Comparison of ENCODE assay signal across 8 mouse cellular contexts in the genomic region with DNA sequence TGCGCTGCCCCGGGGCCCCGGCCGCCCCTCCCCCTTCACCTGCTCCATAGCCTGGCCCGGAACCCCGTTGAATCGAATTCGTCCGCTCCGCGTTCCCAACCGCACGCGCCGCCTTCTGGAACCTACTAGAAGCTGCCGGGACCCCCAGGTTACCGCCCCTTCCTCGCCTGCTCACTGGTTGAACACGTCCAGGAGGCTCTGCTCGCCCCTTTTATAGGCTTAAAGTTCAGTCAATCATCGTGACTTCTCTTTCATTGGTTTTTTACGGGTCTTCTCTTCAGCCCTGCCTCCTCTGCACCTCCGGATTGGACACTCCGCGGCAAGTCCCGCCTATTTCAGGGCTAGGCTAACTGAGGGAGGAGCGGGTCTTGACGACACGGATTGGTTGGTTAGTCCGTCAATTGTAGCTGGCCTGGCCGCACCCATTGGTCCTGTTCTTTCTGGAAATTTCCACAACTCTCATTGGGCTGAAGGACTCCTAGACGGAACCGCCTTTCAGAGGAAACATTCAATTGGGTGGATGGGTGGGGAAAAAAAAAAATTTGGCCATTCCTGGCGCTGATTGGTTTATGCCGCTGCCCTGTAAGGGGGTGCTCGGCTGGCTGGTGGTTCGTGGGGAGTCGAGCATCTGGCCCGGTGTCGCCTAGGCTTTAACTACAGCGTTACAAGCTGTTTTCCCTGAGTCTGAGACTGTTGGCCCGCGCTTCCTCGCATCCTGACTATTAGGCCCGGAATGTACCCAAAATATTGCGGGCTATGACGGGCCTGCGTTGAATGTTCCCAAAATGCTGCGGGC. TPM values are rescaled to one million over a fixed set of nuclear protein-coding genes. Genes with fewer than 3 reads are reported as not detected.
DNase-seq lines count a peak whose midpoint lies in the region; ATAC-seq and TF ChIP-seq lines count a peak whose summit lies in the region.

Gene Stip1 (minus strand): TSS at position 127 of the 796 bp plus-strand sequence.

- H3K4me3 ChIP-seq in C2C12 (ENCODE audit: insufficient read depth, poor library complexity, severe bottlenecking) (peak within 1 kb of the TSS; percentile 77), myocyte (peak within 1 kb of the TSS; percentile 58)
- peak within 1 kb of the TSS; percentile 73 for H3K4me3 ChIP-seq in erythroblast, embryonic 14.5 days (replicated peaks)
- peak within 1 kb of the TSS; percentile 88 for H3K4me3 ChIP-seq in heart, embryonic 11.5 days (ENCODE audit: low read depth, low read length)
- peak within 1 kb of the TSS; percentile 94 for H3K4me3 ChIP-seq in kidney, embryonic 16.5 days (ENCODE audit: low read length)
- peak within 1 kb of the TSS; percentile 84 for H3K4me3 ChIP-seq in liver, adult 2 months (ENCODE audit: insufficient read depth, low read depth, low read length)

- H3K27me3 ChIP-seq in C2C12 (ENCODE audit: control insufficient read depth, insufficient read depth, insufficient read length) (no peaks in the 10 kb centered on the region), myocyte (ENCODE audit: control insufficient read depth, insufficient read depth, insufficient read length) (no peaks in the 10 kb centered on the region)
- no peaks in the 10 kb centered on the region for H3K27me3 ChIP-seq in erythroblast, embryonic 14.5 days (ENCODE audit: control insufficient read depth)
- H3K27me3 ChIP-seq in heart, embryonic 11.5 days (ENCODE audit: control insufficient read depth, insufficient read depth, low read length), result no peaks in the 10 kb centered on the region
- H3K27me3 ChIP-seq in kidney, embryonic 16.5 days (ENCODE audit: insufficient read depth, low read length), result no peaks in the 10 kb centered on the region
- no peaks in the 10 kb centered on the region for H3K27me3 ChIP-seq in liver, adult 2 months (ENCODE audit: control insufficient read depth, insufficient read depth, low read length)
- no peaks in the 10 kb centered on the region for H3K27me3 ChIP-seq in splenic B cell, adult 2 months (ENCODE audit: control insufficient read depth, insufficient read depth, low read length, poor library complexity, severe bottlenecking)

- peaks cover 41% of the 10 kb centered on the region for H3K4me1 ChIP-seq in erythroblast, embryonic 14.5 days (ENCODE audit: control insufficient read depth)
- H3K4me1 ChIP-seq in heart, embryonic 11.5 days (ENCODE audit: control insufficient read depth, insufficient read depth, low read length), result peaks cover 26% of the 10 kb centered on the region
- peaks cover 19% of the 10 kb centered on the region; the same call in 1 of the 2 replicates for H3K4me1 ChIP-seq in kidney, embryonic 16.5 days (ENCODE audit: insufficient read depth, low read length)
- peaks cover 13% of the 10 kb centered on the region for H3K4me1 ChIP-seq in liver, adult 2 months (ENCODE audit: control insufficient read depth, insufficient read depth, low read length)

- under 1% methylated on average over 48 of the region's 49 CpGs for WGBS in heart, embryonic 11.5 days (ENCODE audit: insufficient replicate concordance)
- WGBS in kidney, embryonic 16.5 days, result under 1% methylated on average over 49 of the region's 49 CpGs
- WGBS in liver, adult 2 months, result under 1% methylated on average over 49 of the region's 49 CpGs

- H3K9me3 ChIP-seq in erythroblast, embryonic 14.5 days (ENCODE audit: control insufficient read depth, low read length), result no peaks in the 10 kb centered on the region
- H3K9me3 ChIP-seq in heart, embryonic 11.5 days (replicated peaks; ENCODE audit: control insufficient read depth, low read length), result no peaks in the 10 kb centered on the region
- no peaks in the 10 kb centered on the region for H3K9me3 ChIP-seq in kidney, embryonic 16.5 days (ENCODE audit: low read length)

- peak within 1 kb of the TSS; percentile 95 for H3ac ChIP-seq in C2C12 (ENCODE audit: control insufficient read depth, insufficient read length, low read depth)
- peak within 1 kb of the TSS; percentile 56 for H3ac ChIP-seq in myocyte (ENCODE audit: control insufficient read depth, insufficient read length)

- peaks cover 31% of the 10 kb centered on the region for H3K36me3 ChIP-seq in C2C12 (ENCODE audit: control insufficient read depth, insufficient read depth)
- H3K36me3 ChIP-seq in erythroblast, embryonic 14.5 days (ENCODE audit: control insufficient read depth), result peaks cover 29% of the 10 kb centered on the region
- H3K36me3 ChIP-seq in heart, embryonic 11.5 days (ENCODE audit: control insufficient read depth, insufficient read depth, low read length), result peaks cover 5% of the 10 kb centered on the region
- peaks cover 5% of the 10 kb centered on the region for H3K36me3 ChIP-seq in kidney, embryonic 16.5 days (ENCODE audit: insufficient read depth, low read length)
- no peaks in the 10 kb centered on the region; the same call in 1 of the 2 replicates for H3K36me3 ChIP-seq in liver, adult 2 months (ENCODE audit: control insufficient read depth, insufficient read depth, low read length)
- H3K36me3 ChIP-seq in myocyte (ENCODE audit: control insufficient read depth, insufficient read depth), result peaks cover 9% of the 10 kb centered on the region
- H3K36me3 ChIP-seq in splenic B cell, adult 2 months (ENCODE audit: control insufficient read depth, insufficient read depth, low read length, poor library complexity, severe bottlenecking), result no peaks in the 10 kb centered on the region

- H3K9ac ChIP-seq in heart, embryonic 11.5 days (ENCODE audit: low read depth, low read length), result peak within 1 kb of the TSS; percentile 82
- peak within 1 kb of the TSS; percentile 96 for H3K9ac ChIP-seq in kidney, embryonic 16.5 days (replicated peaks; ENCODE audit: low read length)
- H3K9ac ChIP-seq in liver, adult 2 months (ENCODE audit: low read depth, low read length), result peak within 1 kb of the TSS; percentile 88

- H3K79me3 ChIP-seq in C2C12 (ENCODE audit: low read depth), result peaks cover 43% of the 10 kb centered on the region

- DNase-seq in brain, embryonic 14.5 days (ENCODE audit: low read depth), result peak; percentile 100
- peak; percentile 100 for DNase-seq in liver, adult 2 months (ENCODE audit: extremely low read depth, low read depth, low spot score)
- DNase-seq in splenic B cell, adult 2 months (ENCODE audit: low read depth, low spot score), result peak; percentile 100

- peaks cover 47% of the 10 kb centered on the region for H3K79me2 ChIP-seq in C2C12 (ENCODE audit: control insufficient read depth, insufficient read depth)
- peaks cover 11% of the 10 kb centered on the region; the same call in 1 of the 2 replicates for H3K79me2 ChIP-seq in liver, adult 2 months (ENCODE audit: control insufficient read depth, insufficient read depth, low read length)
- peaks cover 42% of the 10 kb centered on the region for H3K79me2 ChIP-seq in myocyte (ENCODE audit: control insufficient read depth, insufficient read depth)

- H3K27ac ChIP-seq in heart, embryonic 11.5 days (ENCODE audit: low read depth, low read length), result peak within 1 kb of the TSS; percentile 88
- H3K27ac ChIP-seq in kidney, embryonic 16.5 days (ENCODE audit: low read length), result peak within 1 kb of the TSS; percentile 91
- peak within 1 kb of the TSS; percentile 81 for H3K27ac ChIP-seq in liver, adult 2 months (replicated peaks; ENCODE audit: insufficient read depth, low read depth, low read length)

- ATAC-seq in heart, embryonic 11.5 days (replicated peaks; ENCODE audit: insufficient number of reproducible peaks, low FRiP score, low TSS enrichment), result peak; percentile 99
- ATAC-seq in kidney, embryonic 16.5 days (ENCODE audit: low FRiP score, low TSS enrichment), result peak; percentile 99

- TF ChIP-seq POLR2A in brain, embryonic 14.5 days (IDR thresholded peaks at IDR 0.05; ENCODE audit: borderline replicate concordance, extremely low read depth, insufficient read depth, insufficient read length, poor library complexity, severe bottlenecking), result peak; percentile 68; the same call in 1 of the 2 replicates
- TF ChIP-seq POLR2A in liver, adult 2 months (IDR thresholded peaks at IDR 0.05; ENCODE audit: extremely low read depth, insufficient read depth, low read length), result peak; percentile 91
- peak; percentile 87 for TF ChIP-seq POLR2A in myocyte (IDR thresholded peaks at IDR 0.05; ENCODE audit: insufficient read length, low read depth)

- no peak for TF ChIP-seq CTCF in C2C12 (IDR thresholded peaks at IDR 0.05; ENCODE audit: control insufficient read depth, insufficient read depth, insufficient read length)
- TF ChIP-seq CTCF in brain, embryonic 14.5 days (IDR thresholded peaks at IDR 0.05; ENCODE audit: borderline replicate concordance, extremely low read depth, insufficient read depth, insufficient read length), result peak; percentile 44; the same call in 1 of the 2 replicates
- peak; percentile 20; the same call in 1 of the 2 replicates for TF ChIP-seq CTCF in liver, adult 2 months (IDR thresholded peaks at IDR 0.05; ENCODE audit: low read depth, low read length)

- H3K4me2 ChIP-seq in heart, embryonic 11.5 days, result peak within 1 kb of the TSS; percentile 90
- peak within 1 kb of the TSS; percentile 88 for H3K4me2 ChIP-seq in kidney, embryonic 16.5 days (replicated peaks; ENCODE audit: low read depth, low read length)
- H3K4me2 ChIP-seq in myocyte (ENCODE audit: low read depth), result peak within 1 kb of the TSS; percentile 91

TF ChIP-seq in C2C12, 6 proteins besides CTCF, POLR2A, EP300 and RAD21 (continues in another document):
- no peak for TF ChIP-seq MYOG (IDR thresholded peaks at IDR 0.05; ENCODE audit: control insufficient read depth, extremely low read depth, insufficient read length)
- TF ChIP-seq USF1 (IDR thresholded peaks at IDR 0.05; ENCODE audit: low read depth), result no peak
- no peak for TF ChIP-seq CEBPB (IDR thresholded peaks at IDR 0.05; ENCODE audit: low read depth)
- no peak for TF ChIP-seq MAX (IDR thresholded peaks at IDR 0.05)
- TF ChIP-seq MYOD1 (IDR thresholded peaks at IDR 0.05; ENCODE audit: control insufficient read depth, insufficient read length, low read depth), result no peak

TF ChIP-seq in myocyte, 11 proteins besides CTCF, POLR2A, EP300 and RAD21 (continues in another document):
- TF ChIP-seq MAX (IDR thresholded peaks at IDR 0.05; ENCODE audit: low read depth), result no peak
- TF ChIP-seq SRF (IDR thresholded peaks at IDR 0.05; ENCODE audit: control insufficient read depth, insufficient read length, low read depth), result peak; percentile 75
- TF ChIP-seq TCF12 (IDR thresholded peaks at IDR 0.05; ENCODE audit: insufficient read depth, poor library complexity, severe bottlenecking), result no peak
- TF ChIP-seq MYOG (IDR thresholded peaks at IDR 0.05; ENCODE audit: control insufficient read depth in 1 of 3, insufficient read depth in 1 of 3, insufficient read length in 2 of 3, low read depth in 2 of 3), result no peak
- no peak for TF ChIP-seq USF1 (IDR thresholded peaks at IDR 0.05; ENCODE audit: low read depth)

RNA-seq across cellular contexts. Expression of gene Stip1, which starts in this region (rescaled TPM):
- polyA plus RNA-seq in C2C12 (2012; fragmentation: generic; extraction: Trizol), result 309 TPM
- 151 and 158 TPM in 2 replicates for polyA plus RNA-seq in brain, embryonic 14.5 days (2012; rRNA removed)
- polyA plus RNA-seq in erythroblast, embryonic 14.5 days (2012), result 9.2 and 15.0 TPM in 2 replicates
- 266 and 283 TPM in 2 replicates for polyA plus RNA-seq in heart, embryonic 11.5 days (2014; fragmentation: Nextera tagmentation; extraction: Ambion mirVana)
- polyA plus RNA-seq in kidney, embryonic 16.5 days (2015; fragmentation: Nextera tagmentation; extraction: Ambion mirVana), result 305 and 314 TPM in 2 replicates
- total RNA-seq in liver, adult 2 months (2014; rRNA removed), result 44.9 and 49.4 TPM in 2 replicates
- polyA plus RNA-seq in liver, adult 2 months (2012; rRNA removed), result 32.3 and 37.2 TPM in 2 replicates
- polyA plus RNA-seq in myocyte (2012; fragmentation: generic; extraction: Trizol), result 223 TPM

Comparison
In these comparisons a context has a peak if more than half of its experiments do, and no peak if none do; other contexts are left out.
1. Peak in every context shown above with its lines: DNase-seq, ATAC-seq, H3K4me3 ChIP-seq and H3K27ac ChIP-seq.